Mouse (Mus musculus) gastrocnemius, postnatal 25 days (tissue): ENCODE measurements around the gene Ift22. TPM values are rescaled to one million over a fixed set of nuclear protein-coding genes. Genes with fewer than 3 reads are reported as not detected.
A peak's percentile ranks its signal among the peaks of the same experiment; 100 is the strongest.

Experiments used
- DNase-seq: peaks from one replicate; pipeline ENCODE4 v3.0.0; 2022
- long read RNA-seq, 2 experiments: library from polyadenylated mRNA; stranded (forward); transcript quantifications; one replicate each; pipeline ENCODE4 v2.0.0; 2021
- total RNA-seq, 2 experiments: library from RNA; stranded (reverse); gene quantifications; 1 replicate in 1 of 2; 2 replicates in 1 of 2; pipeline ENCODE4 v1.2.3; 2021

Ift22 gene
- 1 to 10 TPM; 5.6 to 6.9 TPM for total RNA-seq
- long read RNA-seq, experiment 1, partial matches to known transcripts = 0 of 4 reads
- long read RNA-seq, experiment 1, other reads (novel, unspliced or antisense) = 0 of 4 reads
- long read RNA-seq, experiment 2, transcript Ift22-205 (5 exons, 3,071 nt) = major isoform, 5 of 6 reads
- long read RNA-seq, experiment 2, partial matches to known transcripts = 0 of 6 reads
- long read RNA-seq, experiment 2, other reads (novel, unspliced or antisense) = 1 of 6 reads

DNA sequence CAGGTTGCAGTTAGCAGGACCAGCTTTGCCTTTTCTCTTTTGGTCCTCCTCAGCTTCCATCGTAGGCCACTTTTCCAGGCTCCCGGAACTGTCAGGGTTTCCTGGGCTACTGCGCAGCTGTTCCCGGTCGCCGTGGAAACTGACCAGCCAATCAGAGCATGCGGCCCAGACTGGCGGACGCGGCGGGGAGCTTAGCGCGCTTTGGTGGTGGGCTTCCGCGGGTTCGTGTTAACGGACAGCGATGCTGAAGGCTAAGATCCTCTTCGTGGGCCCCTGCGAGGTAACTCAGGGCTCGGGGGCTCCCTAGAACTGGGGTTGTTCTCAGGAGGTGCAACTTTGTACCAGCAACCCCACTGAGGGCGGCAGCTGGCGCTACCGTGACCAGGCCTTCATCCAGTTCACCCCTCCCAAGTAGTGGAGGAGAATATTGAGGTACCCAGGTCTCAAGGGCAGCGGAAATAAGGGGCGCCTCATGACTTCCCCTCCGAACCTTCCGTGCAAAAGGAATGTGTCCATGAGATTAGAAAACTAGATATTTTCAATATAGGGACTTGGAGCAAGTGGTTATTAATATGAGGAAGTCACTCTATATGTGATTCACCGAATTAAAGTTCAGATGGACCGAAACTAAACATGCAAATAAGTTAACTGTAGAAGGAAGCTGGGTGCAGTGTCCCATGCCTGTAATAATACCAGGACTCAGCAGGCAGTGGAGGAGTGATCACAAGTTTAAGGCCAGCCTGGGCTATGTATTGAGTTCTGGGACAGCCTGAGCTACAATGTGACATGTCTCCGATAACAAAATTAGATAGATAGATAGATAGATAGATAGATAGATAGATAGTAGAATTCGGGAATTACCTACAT lies at the start of gene Ift22:
TSS of gene Ift22 (plus strand) at position 160 of the 867 bp plus-strand sequence.
- DNase-seq = peak; percentile 89

DNA sequence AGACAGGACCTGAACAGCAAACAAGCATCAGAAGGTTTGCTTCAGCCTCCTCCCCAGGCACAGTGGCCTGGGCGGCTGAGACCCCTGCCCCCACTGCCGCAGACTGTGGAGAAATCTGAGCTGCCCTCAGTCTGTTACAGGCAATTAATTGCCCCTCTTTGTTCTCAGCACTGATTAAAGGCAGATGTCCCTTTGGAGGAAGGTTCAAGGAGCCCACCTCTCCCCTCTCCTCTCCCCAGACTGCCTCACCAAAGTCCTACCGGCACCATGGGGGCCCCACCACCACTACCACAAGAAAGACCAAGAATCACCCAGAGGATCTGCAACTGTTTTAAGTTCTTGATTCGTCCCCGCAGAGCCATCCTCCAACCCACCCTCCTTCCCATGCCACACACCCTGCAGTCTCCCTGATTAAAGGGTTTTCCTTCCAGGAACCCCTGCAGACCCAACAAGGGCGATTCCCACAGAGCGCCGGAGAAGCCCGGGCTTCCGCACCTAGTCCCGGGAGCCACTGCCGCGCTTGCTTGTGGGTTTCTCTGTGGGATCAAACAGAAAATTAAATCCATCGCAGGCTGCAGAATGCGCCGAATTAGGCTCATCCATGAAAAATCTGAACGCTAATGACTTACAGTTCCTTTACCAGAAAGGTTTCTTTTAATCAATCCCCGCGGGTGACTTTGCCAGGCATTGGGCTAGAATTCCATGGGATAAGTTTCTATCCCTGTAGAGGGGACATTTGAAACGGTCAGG lies 46.6 kb upstream of the Ift22 start:
- no peak for DNase-seq

DNA sequence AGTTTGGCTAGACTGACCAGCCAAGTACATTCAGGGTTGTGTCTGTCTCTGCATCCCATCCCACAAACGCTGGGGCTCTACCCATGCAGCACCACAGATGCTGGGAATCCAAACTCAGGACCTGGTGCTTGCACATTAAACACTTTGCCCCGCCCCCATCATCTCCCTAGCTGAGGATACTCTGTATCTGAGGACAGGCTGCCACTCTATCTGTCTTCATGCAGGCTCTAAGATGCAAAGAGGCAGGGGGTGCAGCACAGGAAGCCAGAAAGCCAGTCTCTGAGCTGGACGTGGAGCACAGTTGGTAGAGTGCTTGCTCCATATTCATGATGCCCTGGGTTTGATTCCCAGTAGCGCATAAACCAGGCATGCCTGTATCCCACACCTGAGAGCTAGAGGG lies 45.1 kb upstream of the Ift22 start:
- DNase-seq = no peak

DNA sequence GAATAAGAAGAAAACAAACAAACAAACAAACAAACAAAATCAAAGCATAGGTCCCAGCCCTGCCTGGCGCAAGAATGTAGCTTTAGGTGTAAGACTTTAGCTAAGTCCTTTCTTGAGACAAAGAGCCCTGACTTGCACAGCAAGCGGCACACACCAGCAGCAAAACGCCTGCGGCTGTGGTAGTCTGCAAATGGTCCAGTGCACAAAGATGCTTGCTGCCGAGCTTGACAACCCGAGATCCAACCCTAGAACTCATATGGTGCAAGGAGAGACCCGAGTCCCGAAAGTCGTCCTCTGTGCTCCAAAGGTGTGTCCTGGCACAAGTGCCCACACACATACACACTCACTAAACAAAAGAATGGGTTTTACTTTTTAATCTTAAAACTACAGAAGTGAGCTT lies 44.7 kb upstream of the Ift22 start:
- DNase-seq = no peak

DNA sequence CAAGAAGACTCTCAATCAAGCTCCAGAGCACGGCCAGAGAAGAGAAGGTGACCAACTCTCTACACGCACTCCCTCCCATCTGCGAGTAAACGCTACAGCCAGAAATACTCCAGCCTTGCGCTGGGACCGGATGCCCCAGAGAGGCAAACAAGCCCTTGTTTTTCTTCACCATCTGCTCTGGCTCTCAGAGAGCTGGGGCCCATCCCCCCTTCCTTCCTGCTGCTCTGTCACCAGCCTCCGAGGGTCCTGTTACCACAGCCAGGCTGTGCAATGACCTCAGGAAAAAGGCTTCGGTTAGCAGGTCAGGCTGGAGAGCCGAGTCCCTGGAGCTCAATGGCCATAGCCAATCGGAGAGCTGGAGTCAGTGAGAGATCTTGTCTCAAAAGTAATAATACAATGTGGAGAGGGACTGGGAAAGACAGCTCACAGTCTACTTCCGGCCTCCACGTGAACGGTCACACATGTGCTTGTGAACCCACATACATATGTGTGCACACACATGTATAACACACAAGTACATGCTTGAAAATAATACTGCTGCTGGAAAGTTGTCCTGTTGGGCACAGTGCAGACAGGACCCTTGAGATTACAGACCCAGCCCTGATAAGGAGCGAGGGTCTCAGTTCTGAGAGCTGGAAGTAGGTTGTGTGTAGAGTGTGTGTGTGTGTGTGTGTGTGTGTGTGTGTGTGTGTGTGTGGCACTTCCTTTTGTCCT lies 43.8 kb upstream of the Ift22 start:
- peak; percentile 53 for DNase-seq

DNA sequence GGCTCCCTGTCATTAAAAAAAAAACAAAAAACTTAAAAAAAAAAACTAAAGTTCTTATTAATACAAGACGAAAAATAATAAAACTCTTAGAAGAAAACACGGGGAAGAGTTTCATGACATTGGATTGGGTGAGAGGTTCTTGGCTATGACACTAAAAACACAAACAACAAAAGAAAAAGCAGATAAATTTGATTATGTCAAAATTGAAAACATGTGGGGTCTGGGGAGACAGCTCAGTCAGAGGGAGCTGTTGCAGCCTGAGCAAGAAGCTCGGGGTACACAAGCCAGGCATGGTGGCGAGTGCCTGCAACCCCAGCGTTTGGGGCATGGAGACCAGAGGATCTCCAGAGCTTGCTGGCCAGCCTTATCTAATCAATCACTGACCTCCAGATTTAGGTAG lies 40.2 kb upstream of the Ift22 start:
- no peak for DNase-seq

DNA sequence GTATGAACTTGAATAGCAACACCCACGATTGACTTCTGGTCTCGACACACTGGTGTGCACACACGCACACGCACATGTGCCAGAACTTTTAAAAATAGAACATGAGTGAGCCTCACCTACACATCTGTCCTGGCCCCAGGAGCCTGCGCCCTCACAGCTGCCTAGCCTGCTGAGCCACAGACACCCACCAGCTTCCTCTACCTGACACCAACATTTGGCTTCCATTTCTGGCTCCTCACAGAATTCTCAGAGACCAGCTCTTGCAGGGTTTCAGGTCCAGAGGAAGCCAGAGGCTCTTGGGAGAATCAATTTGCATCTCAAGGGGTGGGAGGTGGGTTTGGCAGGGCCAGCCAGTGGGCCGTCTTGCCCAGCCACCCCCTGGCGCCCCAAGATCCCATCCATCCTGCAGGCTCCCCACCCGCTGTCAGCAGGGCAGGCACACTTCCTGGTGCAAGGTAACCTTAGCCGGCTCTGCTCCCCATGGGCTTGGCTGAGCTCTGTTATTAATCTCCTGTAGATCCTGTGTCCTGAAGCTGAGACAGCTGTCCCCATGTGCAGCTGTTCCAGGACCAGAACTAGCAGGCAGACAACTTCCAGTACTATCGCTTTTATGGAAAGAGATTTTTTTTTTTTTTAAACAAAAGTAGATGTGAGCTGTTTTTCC lies 38.4 kb upstream of the Ift22 start:
- DNase-seq = peak; percentile 67

DNA sequence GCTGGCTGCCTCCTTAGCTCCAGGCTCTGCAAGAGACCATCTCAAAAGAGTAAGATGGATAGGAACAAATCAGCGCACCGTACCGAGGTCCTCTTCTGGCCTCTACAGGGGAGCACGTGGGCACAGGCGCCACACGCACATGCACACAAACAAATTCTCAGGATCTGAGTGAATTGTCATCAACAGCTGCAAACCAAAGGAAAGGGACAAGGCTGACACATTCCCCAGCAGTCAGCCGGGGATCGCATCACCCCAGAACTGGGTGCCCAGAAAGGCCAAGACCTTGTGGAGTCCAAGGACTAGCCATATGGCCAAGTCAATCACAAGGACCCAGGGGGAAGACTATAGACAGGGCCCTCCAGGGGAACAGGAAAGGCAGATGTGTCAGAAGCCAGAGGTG lies 35.5 kb upstream of the Ift22 start:
- peak; percentile 53 for DNase-seq

DNA sequence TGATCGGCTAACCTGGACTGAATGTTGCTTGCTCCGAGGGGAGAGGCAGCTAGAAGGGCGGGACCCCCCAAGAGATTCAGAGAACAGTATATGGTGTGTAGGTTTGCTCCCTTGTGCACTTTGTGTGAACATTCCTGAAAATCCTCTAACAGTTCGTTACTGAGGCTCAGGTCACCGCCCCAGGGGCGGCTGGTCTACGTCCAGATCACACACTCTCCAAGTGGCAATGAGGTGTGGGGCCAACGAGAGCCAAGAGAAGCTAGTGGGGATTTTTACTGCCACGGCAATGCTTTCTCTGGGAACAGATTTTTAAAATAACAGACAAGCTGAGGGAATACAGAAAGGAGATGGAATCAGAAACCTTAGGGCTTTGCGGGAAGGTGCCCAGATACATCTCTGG lies 33.7 kb upstream of the Ift22 start:
- DNase-seq = no peak

DNA sequence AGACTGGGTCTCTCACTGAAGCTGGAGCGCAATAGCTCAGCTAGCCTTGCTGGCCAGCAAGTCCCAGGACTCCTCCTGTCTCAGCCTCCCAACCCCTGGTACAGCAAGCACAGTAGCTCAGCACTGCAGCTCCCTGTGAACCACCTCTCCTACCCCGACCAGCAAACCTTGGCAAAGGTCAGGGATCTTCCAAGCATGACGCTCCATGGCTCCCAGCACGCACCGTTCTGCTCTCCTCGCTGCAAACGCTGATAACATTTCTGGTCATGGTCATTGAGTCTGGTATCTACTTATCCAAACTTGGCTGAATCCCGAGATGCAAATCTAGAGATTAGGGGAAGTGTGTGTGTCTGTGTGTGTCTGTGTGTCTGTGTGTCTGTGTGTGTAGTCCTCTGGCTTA lies 27.8 kb upstream of the Ift22 start:
- DNase-seq = no peak

DNA sequence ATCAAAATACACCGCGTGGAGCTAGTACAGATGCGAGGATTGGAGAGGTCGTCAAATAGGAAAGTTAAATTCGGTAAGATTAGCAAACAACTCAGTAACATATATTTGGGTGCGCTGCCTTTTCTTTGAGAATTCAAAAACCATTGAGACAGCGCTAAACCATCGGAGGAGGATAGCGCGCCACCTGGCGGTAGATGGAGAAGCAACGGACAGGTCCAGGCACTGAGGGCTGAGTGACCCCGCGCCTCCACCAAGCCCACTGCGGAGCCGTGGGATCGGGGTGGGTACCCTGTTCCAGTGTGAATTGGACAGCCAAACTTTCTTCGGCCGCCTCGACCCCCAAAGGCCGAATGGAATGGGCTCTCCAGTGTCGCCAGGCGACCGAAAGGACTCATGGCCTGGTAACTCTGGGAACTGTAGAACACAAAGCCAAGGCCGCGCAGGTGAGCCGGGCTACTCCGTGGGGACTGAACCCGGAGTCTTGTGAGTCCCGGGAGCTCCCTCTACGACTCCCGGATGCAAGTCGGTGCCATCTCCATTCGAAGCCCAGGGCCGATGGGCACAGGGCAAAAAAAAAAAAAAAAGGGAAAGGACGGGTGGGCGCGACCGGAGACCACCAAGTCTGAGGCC lies 26.5 kb upstream of the Ift22 start:
- DNase-seq = peak; percentile 64

DNA sequence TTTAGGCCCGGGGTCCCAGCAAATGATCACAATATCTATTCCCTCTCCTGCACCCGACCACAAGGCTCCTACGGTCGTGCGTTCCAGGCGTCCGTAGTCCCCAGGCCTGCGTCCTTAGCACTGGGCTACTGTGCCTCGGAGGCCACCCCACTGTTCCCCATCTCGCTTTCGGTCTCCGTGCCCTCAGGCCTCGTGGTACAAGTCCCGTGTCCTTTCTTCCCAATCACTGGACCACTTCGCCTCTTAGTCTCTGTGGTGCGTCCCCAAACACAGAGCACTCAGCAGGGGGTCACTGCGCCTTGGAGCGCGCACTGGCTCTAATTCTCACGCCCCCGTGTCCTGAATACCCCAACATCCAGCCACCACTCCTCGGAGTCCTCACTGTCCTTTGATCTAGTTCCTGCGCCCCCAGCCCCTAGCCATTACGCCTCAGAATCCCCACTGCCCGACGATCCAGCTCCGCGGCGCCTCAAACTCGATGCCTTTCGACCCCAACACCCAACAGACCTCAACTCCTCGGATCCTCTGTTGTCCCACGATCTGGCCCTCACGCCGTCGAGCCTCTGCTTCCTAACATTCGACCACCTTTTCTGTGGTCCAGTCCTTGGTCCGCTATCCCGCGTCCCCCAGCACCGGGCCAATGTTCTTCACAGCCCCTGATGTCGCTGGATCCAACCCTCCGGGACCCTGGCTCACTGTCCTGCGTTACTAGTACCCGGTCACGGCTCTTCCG lies 25.7 kb upstream of the Ift22 start:
- DNase-seq = no peak

DNA sequence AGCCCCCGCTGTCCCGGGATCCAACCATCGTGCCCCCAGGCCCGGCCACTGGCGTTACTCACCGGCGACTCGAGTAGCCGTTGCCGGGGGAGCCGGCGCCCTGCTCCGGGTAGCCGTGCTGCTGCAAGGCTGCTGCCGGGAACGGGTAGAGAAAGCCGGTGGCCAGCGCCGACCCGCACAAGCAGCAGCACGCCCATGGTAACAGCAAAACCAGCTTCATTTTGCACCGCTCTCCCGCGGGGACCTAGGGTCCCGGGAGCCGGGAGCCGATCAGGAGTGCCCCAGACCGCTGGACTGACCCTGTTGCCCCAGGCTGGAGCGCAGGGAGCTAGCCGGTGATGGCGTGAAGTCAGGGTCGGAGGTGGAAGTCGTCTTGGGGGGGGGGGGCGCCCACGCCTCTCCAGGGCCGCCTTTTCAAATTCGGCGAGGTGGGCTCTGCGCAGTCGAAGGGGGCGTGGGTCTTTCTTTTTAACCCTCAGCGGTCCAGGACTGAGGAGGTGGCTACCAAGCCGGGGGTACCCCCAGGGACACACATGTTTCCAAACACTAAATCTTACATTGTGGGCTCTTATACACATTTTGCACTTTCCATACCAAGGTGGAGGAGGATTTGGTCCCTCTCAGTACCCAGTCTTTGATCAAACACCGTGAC lies 25.0 kb upstream of the Ift22 start, which contains the start of gene Col26a1:
TSS of gene Col26a1 (minus strand) at position 422 of the 652 bp plus-strand sequence.
- DNase-seq = no peak

DNA sequence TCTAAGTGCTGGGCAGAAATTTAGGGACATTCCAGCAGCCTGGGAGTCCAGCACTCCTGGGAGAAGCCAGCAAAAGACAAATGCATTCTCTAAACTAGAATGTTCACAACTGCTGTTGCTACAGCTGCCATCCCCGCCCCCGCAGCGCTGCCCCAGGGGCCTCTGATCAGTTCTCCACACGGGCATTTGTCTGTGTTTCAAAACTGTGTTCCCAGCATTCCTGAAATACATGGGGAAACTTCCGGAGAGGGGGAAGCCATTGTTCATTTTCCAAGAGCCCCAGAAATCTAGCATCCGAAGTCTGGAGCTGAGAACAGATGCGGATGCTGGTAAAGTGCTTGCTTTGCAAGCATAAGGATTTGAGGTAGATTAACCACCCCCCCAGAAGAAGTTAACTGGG lies 21.0 kb upstream of the Ift22 start:
- peak; percentile 33 for DNase-seq

DNA sequence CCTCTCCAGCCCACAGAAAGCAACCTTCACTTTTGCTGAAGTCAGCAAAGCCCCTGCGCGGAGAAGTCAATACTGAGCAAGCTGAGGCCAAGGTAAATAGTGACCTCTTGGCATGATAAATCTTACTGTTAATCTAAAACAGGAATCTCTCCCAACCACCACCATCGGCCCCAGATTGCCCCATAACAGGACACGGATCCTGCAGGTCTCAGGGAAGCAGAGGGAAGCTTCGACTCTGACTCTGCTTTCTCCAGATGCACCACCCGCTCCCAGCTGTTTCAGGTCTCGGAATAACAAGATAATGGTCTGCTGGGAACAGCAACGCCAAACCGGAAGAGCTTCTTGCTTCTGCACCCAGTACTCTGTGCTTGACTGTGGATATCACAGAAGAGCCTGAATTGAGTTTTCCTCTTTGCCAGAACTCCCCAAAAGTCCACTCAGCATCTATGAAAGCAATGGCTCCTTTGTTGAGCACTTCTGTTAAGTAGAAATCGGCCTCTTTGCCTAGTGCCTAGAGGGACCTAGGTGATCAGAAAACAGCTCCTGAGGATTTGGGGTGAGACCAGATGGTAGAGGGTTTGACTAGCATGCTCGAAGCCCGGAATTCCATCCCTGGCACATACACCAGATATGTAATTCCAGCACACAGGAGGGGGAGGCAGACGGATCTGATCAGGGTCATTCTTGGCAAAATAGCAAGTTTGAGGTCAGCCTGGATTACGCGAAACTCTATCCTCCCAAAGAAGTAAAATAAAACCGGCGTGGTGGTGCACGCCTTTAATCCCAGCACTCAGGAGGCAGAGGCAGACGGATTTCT lies 19.2 kb upstream of the Ift22 start:
- DNase-seq = no peak

DNA sequence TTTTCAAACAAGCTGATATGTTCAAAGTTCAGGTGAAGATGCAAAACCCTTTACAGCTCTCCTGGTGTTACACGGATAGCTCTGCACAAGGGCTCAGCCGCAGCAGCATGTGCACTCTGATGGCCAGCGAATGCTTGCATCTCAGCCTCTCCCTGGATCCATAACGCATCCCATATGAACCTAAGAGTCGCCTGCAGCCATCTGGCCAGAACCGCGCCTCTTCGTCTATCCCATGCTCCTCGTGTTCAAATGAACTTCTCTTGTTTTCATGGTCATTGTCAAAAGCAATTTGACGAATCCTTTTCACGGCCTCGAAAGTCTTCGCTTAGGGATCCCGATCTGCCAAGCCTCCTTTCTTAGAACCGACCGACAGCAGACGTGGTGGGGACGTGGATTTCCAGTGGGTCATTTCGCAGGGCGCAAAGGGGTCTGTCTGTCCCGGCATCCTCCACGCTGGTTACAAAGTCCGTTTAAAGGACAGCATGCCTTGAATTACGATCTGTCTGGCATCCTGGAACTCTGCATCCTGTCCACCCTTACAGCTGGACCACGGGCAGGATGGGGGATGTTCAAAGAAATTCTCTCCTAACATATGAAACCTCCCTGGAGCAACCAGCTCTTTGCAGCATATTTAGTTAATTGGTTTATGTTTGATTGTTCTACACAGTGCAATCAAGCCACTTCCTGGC lies 13.0 kb upstream of the Ift22 start:
- DNase-seq = no peak

DNA sequence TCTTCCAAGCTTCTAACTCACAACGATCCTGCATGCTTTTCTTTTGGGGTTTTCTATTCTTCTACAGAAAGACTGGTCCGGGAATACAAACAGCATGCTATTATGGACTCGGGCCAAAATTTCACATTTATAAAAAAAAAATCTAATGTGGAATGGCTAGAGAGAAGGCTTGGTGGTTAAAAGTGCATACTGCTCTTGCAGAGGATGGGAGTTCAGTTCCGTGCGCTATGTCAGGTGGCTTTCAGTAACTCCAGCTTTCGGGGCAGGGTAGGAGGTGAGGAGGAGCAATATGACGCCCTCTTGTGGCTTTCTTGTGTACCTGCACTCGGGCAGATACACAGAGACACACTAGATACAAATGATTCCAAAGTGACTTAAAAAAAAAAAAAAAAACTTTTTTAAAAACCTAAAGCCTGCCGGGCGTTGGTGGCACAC lies 12.4 kb upstream of the Ift22 start:
- DNase-seq = no peak

DNA sequence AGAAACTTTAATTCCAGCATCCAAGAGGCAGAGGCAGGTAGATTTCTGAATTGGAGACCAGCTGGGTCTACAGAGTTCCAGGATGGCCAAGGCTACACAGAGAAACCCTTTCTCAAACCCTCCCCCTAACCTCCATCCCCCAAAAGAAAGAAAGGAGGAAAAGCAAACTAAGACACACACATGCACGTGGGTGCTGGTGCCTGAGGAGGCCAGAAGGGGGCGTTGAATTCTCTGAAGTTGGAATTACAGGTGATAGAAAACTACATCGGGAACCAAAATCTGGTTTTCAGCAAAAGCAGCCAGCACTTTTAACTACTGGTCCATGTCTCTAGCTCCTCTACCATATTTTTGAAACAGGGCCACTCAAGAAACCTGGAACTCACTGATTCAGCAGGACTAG lies 3.3 kb upstream of the Ift22 start:
- no peak for DNase-seq
